Mouse (Mus musculus) C2C12 (cell line): ENCODE measurements at regions not wholly inside any gene's neighbourhood (a gene's known extent, or its start where the extent isn't known, plus 50 kb on each side); places are given as distances from the start of the nearest gene placed in this dataset.

Source experiments
- H3K27me3 ChIP-seq: one replicate; pipeline ENCODE4 v1.6.1; 2011; ENCODE audit not compliant: control insufficient read depth, insufficient read depth, insufficient read length
- H3K36me3 ChIP-seq: one replicate; pipeline ENCODE4 v1.6.1; 2011; ENCODE audit not compliant: control insufficient read depth, insufficient read depth
- H3K4me3 ChIP-seq: one replicate; pipeline ENCODE4 v1.5.1; 2011; ENCODE audit warnings: mild to moderate bottlenecking, control low read depth; ENCODE audit not compliant: poor library complexity, insufficient read depth, severe bottlenecking
- H3K79me2 ChIP-seq: one replicate; pipeline ENCODE4 v1.6.1; 2011; ENCODE audit not compliant: control insufficient read depth, insufficient read depth
- H3K79me3 ChIP-seq: one replicate; pipeline ENCODE4 v1.6.1; 2011; ENCODE audit warnings: low read depth, control low read depth
- H3ac ChIP-seq: one replicate; pipeline ENCODE3; 2011; ENCODE audit warnings: low read depth; ENCODE audit not compliant: control insufficient read depth, insufficient read length
- CEBPB ChIP-seq: IDR thresholded peaks from one replicate; pipeline ENCODE4 v1.6.1; 2011; ENCODE audit warnings: low read depth, mild to moderate bottlenecking, control low read depth, moderate library complexity
- CTCF ChIP-seq: IDR thresholded peaks from one replicate; pipeline ENCODE4 v1.5.1; 2011; ENCODE audit not compliant: control insufficient read depth, insufficient read depth, insufficient read length
- FOSL1 ChIP-seq: IDR thresholded peaks from one replicate; pipeline ENCODE4 v1.8.0; 2011; ENCODE audit warnings: mild to moderate bottlenecking, low read length; ENCODE audit not compliant: poor library complexity, insufficient read depth, severe bottlenecking
- MAX ChIP-seq: IDR thresholded peaks from one replicate; pipeline ENCODE4 v1.6.1; 2011; ENCODE audit warnings: mild to moderate bottlenecking, control low read depth
- MYOD1 ChIP-seq: IDR thresholded peaks from one replicate; pipeline ENCODE4 v1.6.1; 2011; ENCODE audit warnings: low read depth; ENCODE audit not compliant: control insufficient read depth, insufficient read length
- MYOG ChIP-seq: IDR thresholded peaks from one replicate; pipeline ENCODE4 v1.6.1; 2011; ENCODE audit not compliant: control insufficient read depth, insufficient read length; ENCODE audit errors: extremely low read depth
- USF1 ChIP-seq: IDR thresholded peaks from one replicate; pipeline ENCODE4 v1.6.1; 2011; ENCODE audit warnings: low read depth, mild to moderate bottlenecking, control low read depth, moderate library complexity

DNA sequence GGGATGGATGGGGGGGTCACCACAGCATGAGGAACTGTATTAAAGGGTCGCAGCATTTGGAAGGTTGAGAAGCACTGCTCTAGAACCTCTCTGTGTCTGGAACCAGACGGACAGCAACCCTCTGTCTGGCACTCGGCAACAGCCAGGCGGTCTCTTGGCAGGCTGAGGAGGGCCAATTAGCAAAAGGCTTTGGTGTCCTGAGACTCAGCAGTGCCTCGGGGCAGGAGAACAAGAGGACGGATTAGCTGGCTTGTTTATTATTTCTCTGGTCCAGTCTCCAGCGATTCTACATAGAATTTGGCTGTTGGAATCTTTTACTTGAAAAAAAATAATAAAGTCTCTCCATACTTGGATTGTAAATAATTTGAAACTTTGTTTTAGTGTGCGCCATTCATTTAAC is 450.4 kb downstream of the Fam19a5 start:
- H3K27me3 ChIP-seq = no peaks in the 10 kb centered on the region
- no peak overlapping the region for H3K4me3 ChIP-seq
- H3K79me2 ChIP-seq = no peaks in the 10 kb centered on the region
- no peak for TF ChIP-seq MYOG
- no peaks in the 10 kb centered on the region for H3K36me3 ChIP-seq
- H3ac ChIP-seq = no peak overlapping the region
- no peaks in the 10 kb centered on the region for H3K79me3 ChIP-seq

- no peaks in the 10 kb centered on the region for H3K36me3 ChIP-seq
- no peaks in the 10 kb centered on the region for H3K79me3 ChIP-seq
- no peaks in the 10 kb centered on the region for H3K79me2 ChIP-seq
- no peak overlapping the region for H3ac ChIP-seq
- H3K27me3 ChIP-seq = no peaks in the 10 kb centered on the region
- H3K4me3 ChIP-seq = no peak overlapping the region
- TF ChIP-seq CTCF = no peak
- TF ChIP-seq USF1 = no peak
- no peak for TF ChIP-seq FOSL1
- no peak for TF ChIP-seq MYOD1
Observed at GRCm38 (mm10) chr15:88017076-88017475, 473.0 kb downstream of the Fam19a5 start.

- H3K36me3 ChIP-seq = no peaks in the 10 kb centered on the region
- no peak for TF ChIP-seq MAX
- no peak for TF ChIP-seq USF1
- no peak for TF ChIP-seq CEBPB
- no peak for TF ChIP-seq MYOD1
- no peak for TF ChIP-seq CTCF
- TF ChIP-seq MYOG = no peak
- TF ChIP-seq FOSL1 = no peak
- H3K79me2 ChIP-seq = no peaks in the 10 kb centered on the region
- H3K79me3 ChIP-seq = no peaks in the 10 kb centered on the region
- no peaks in the 10 kb centered on the region for H3K27me3 ChIP-seq
- H3ac ChIP-seq = no peak overlapping the region
- no peak overlapping the region for H3K4me3 ChIP-seq
Observed at GRCm38 (mm10) chr15:88032751-88033150, 488.7 kb downstream of the Fam19a5 start.

DNA sequence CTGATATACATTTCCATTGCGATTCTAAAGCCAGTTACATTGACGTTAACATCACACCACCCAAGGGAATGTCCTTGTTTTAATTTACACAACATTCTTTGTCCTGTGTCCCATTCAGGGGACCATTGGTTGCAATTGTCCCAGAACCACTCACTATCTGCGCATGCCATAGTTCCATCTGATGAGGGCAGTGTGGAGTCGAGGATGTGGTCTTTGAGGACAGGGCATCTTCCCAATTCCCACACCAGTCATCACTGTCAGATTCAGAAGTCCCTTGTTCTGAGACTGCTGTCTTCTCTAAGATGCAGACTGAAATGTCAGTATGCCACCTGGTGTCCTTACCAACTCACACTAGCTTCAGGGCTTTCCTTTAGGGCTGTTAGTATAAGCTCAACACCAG is 489.6 kb downstream of the Fam19a5 start:
- Histone ChIP-seq H3K27me3 (no peaks in the 10 kb centered on the region), H3K36me3 (no peaks in the 10 kb centered on the region), H3ac (no peak overlapping the region), H3K4me3 (no peak overlapping the region), H3K79me3 (no peaks in the 10 kb centered on the region), H3K79me2 (no peaks in the 10 kb centered on the region)
- TF ChIP-seq FOSL1 (no peak), MYOG (no peak), MAX (no peak), CEBPB (no peak), USF1 (no peak), MYOD1 (no peak), CTCF (no peak)

- no peak overlapping the region for H3K4me3 ChIP-seq
- no peaks in the 10 kb centered on the region for H3K27me3 ChIP-seq
- no peaks in the 10 kb centered on the region for H3K79me3 ChIP-seq
- H3K79me2 ChIP-seq = no peaks in the 10 kb centered on the region
- H3K36me3 ChIP-seq = no peaks in the 10 kb centered on the region
- no peak for TF ChIP-seq CTCF
- TF ChIP-seq MYOG = no peak
- TF ChIP-seq FOSL1 = no peak
- TF ChIP-seq MAX = no peak
- TF ChIP-seq USF1 = no peak
- no peak for TF ChIP-seq CEBPB
- TF ChIP-seq MYOD1 = no peak
- no peak overlapping the region for H3ac ChIP-seq
Observed at GRCm38 (mm10) chr15:88035486-88035885, 491.4 kb downstream of the Fam19a5 start.

DNA sequence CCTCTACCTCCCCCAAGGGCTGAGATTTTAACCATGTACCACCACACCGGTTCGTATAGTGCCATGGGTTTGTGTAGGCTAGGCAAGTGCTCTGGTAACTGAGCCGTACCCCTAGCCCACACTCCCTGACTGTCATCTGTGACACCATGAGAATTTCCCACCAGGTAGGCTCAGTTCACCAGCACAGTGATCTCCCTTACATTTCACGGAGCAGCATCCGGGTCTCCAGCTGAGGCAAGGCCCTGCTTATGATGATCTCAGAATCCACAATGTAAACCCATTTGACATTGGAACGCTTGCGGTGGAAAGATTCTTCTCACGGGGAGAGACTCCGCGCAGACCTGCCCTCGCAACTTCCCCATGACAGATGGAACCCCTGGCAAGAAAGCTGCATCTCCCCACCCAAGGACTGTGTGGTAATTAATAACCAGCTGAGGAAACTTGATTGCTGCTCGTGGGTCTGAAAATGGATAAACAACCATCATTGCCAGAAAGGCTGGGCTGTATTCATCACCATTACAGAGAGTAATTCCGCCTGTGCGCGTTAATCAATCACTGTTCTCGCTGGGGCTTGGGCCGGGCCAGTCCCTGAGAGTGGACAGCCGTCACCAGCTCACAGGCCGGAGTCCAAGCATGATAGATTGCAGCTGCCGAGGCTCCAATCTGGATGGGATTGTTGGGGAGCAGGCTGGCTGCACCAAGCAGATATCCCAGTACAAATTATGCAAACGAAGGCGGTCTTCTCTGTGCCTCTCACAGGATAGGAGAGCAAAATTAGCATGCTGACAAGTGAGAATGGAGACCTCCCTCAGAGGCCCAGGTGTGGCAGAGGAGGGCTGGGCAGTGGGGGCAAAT is 492.3 kb downstream of the Fam19a5 start:
- H3K4me3 ChIP-seq = no peak overlapping the region
- no peaks in the 10 kb centered on the region for H3K79me3 ChIP-seq
- TF ChIP-seq MAX = no peak
- no peak for TF ChIP-seq MYOG
- TF ChIP-seq FOSL1 = no peak
- no peak for TF ChIP-seq MYOD1
- TF ChIP-seq CEBPB = no peak
- TF ChIP-seq CTCF = no peak
- no peak for TF ChIP-seq USF1
- no peak overlapping the region for H3ac ChIP-seq
- no peaks in the 10 kb centered on the region for H3K79me2 ChIP-seq
- no peaks in the 10 kb centered on the region for H3K27me3 ChIP-seq
- H3K36me3 ChIP-seq = no peaks in the 10 kb centered on the region
